Mouse (Mus musculus): ENCODE data around the gene Apol9a. TPM values are rescaled to one million over a fixed set of nuclear protein-coding genes. Genes with fewer than 3 reads are reported as not detected.
A peak's percentile ranks its signal among the peaks of the same experiment; 100 is the strongest.
"Not testable (repeated sequence)": the region's sequence is repeated elsewhere in the genome, so short reads cannot be mapped to it uniquely, and the experiment has no call there.

The Apol9a gene
- polyA plus RNA-seq, 1 experiment from 2014 or later: 0.47 TPM

- H3K4me1 ChIP-seq (ENCODE audit: insufficient read depth, low read depth, low read length); H3K9ac ChIP-seq (replicated peaks; ENCODE audit: low read depth); H3K4me3 ChIP-seq (ENCODE audit: low read depth, low read length); H3K9me3 ChIP-seq (ENCODE audit: low read length); H3K27me3 ChIP-seq (replicated peaks; ENCODE audit: insufficient read depth, low read length); DNase-seq (ENCODE audit: low spot score); H3K4me2 ChIP-seq (replicated peaks; ENCODE audit: low read depth, low read length); ATAC-seq; H3K27ac ChIP-seq (ENCODE audit: low read length); H3K36me3 ChIP-seq (ENCODE audit: insufficient read depth, low read length): not testable (repeated sequence)
- 57% methylated on average over 2 of the region's 2 CpGs for WGBS
Observed at GRCm38 (mm10) chr15:77415653-77416052, 4.7 kb upstream of the Apol9a start.

GRCm38 (mm10) chr15:77412695-77413094 lies 1.8 kb upstream of the Apol9a start:
- TF ChIP-seq CTCF (IDR thresholded peaks at IDR 0.05): peak; percentile 52
- H3K4me3 ChIP-seq (ENCODE audit: low read depth, low read length); H3K36me3 ChIP-seq (ENCODE audit: insufficient read depth, low read length); H3K9me3 ChIP-seq (ENCODE audit: low read length); H3K4me2 ChIP-seq (replicated peaks; ENCODE audit: low read depth, low read length); H3K9ac ChIP-seq (replicated peaks; ENCODE audit: low read depth); H3K27me3 ChIP-seq (replicated peaks; ENCODE audit: insufficient read depth, low read length); H3K27ac ChIP-seq (ENCODE audit: low read length); ATAC-seq; H3K4me1 ChIP-seq (ENCODE audit: insufficient read depth, low read depth, low read length): not testable (repeated sequence)
- peak; percentile 5 for DNase-seq (ENCODE audit: low spot score)
- 33% methylated on average over 4 of the region's 4 CpGs for WGBS

- not testable (repeated sequence) for H3K27me3 ChIP-seq (replicated peaks; ENCODE audit: insufficient read depth, low read length); H3K4me3 ChIP-seq (ENCODE audit: low read depth, low read length); H3K27ac ChIP-seq (ENCODE audit: low read length); H3K4me2 ChIP-seq (replicated peaks; ENCODE audit: low read depth, low read length); H3K36me3 ChIP-seq (ENCODE audit: insufficient read depth, low read length); H3K4me1 ChIP-seq (ENCODE audit: insufficient read depth, low read depth, low read length); H3K9me3 ChIP-seq (ENCODE audit: low read length); H3K9ac ChIP-seq (replicated peaks; ENCODE audit: low read depth)
- DNase-seq (ENCODE audit: low spot score) (peak; percentile 8), ATAC-seq (0 out of 2 replicates have a peak, but pooled peaks have one; percentile 26)
- 62% methylated on average over 9 of the region's 10 CpGs for WGBS
Observed at GRCm38 (mm10) chr15:77406370-77406769, 4.6 kb downstream of the Apol9a start.

GRCm38 (mm10) chr15:77399027-77399426 lies 11.9 kb downstream of the Apol9a start, which contains the start of gene Apol7a:
TSS of gene Apol7a (minus strand) at chr15:77399110.
- DNase-seq (ENCODE audit: low spot score): peak; percentile 8
- not testable (repeated sequence) for H3K9me3 ChIP-seq (ENCODE audit: low read length); H3K4me2 ChIP-seq (replicated peaks; ENCODE audit: low read depth, low read length); ATAC-seq; H3K27me3 ChIP-seq (replicated peaks; ENCODE audit: insufficient read depth, low read length); H3K9ac ChIP-seq (replicated peaks; ENCODE audit: low read depth); H3K4me3 ChIP-seq (ENCODE audit: low read depth, low read length); H3K4me1 ChIP-seq (ENCODE audit: insufficient read depth, low read depth, low read length); H3K36me3 ChIP-seq (ENCODE audit: insufficient read depth, low read length); H3K27ac ChIP-seq (ENCODE audit: low read length)
- TF ChIP-seq CTCF (IDR thresholded peaks at IDR 0.05): peak; percentile 58
- 60% methylated on average over 9 of the region's 9 CpGs for WGBS

- WGBS: 29% methylated on average over 11 of the region's 11 CpGs
- H3K36me3 ChIP-seq (ENCODE audit: insufficient read depth, low read length); H3K4me3 ChIP-seq (ENCODE audit: low read depth, low read length); H3K27me3 ChIP-seq (replicated peaks; ENCODE audit: insufficient read depth, low read length); H3K27ac ChIP-seq (ENCODE audit: low read length); H3K9ac ChIP-seq (replicated peaks; ENCODE audit: low read depth); H3K9me3 ChIP-seq (ENCODE audit: low read length); H3K4me1 ChIP-seq (ENCODE audit: insufficient read depth, low read depth, low read length); H3K4me2 ChIP-seq (replicated peaks; ENCODE audit: low read depth, low read length): not testable (repeated sequence)
- peak; percentile 78 for ATAC-seq
- peak; percentile 57 for DNase-seq (ENCODE audit: low spot score)
Observed at GRCm38 (mm10) chr15:77397450-77398132, 13.3 kb downstream of the Apol9a start.

- H3K4me3 ChIP-seq (ENCODE audit: low read depth, low read length); H3K27ac ChIP-seq (ENCODE audit: low read length); H3K4me1 ChIP-seq (ENCODE audit: insufficient read depth, low read depth, low read length); DNase-seq (ENCODE audit: low spot score); H3K9me3 ChIP-seq (ENCODE audit: low read length); H3K4me2 ChIP-seq (replicated peaks; ENCODE audit: low read depth, low read length); H3K27me3 ChIP-seq (replicated peaks; ENCODE audit: insufficient read depth, low read length); ATAC-seq; H3K36me3 ChIP-seq (ENCODE audit: insufficient read depth, low read length); H3K9ac ChIP-seq (replicated peaks; ENCODE audit: low read depth): not testable (repeated sequence)
- WGBS: 50% methylated on average over 3 of the region's 3 CpGs
Observed at GRCm38 (mm10) chr15:77393832-77394231, 17.1 kb downstream of the Apol9a start.

- DNase-seq (ENCODE audit: low spot score): no peak
- Histone ChIP-seq H3K27me3 (replicated peaks; ENCODE audit: insufficient read depth, low read length) (no peaks in the 10 kb centered on the region), H3K4me2 (replicated peaks; ENCODE audit: low read depth, low read length) (no peak overlapping the region), H3K36me3 (ENCODE audit: insufficient read depth, low read length) (no peaks in the 10 kb centered on the region), H3K4me3 (ENCODE audit: low read depth, low read length) (no peak overlapping the region), H3K9me3 (ENCODE audit: low read length) (no peaks in the 10 kb centered on the region), H3K9ac (replicated peaks; ENCODE audit: low read depth) (no peak overlapping the region), H3K4me1 (ENCODE audit: insufficient read depth, low read depth, low read length) (no peaks in the 10 kb centered on the region), H3K27ac (ENCODE audit: low read length) (no peak overlapping the region)
- ATAC-seq: no peak
- WGBS: 94% methylated on average over 2 of the region's 2 CpGs
- TF ChIP-seq CTCF (IDR thresholded peaks at IDR 0.05) (no peak), EP300 (IDR thresholded peaks at IDR 0.05) (no peak)
Observed at GRCm38 (mm10) chr15:77387462-77387861, 23.5 kb downstream of the Apol9a start.
